Mouse (Mus musculus) MEL (cell line): Measurements from ENCODE around the gene Naa60. TPM values are rescaled to one million over a fixed set of nuclear protein-coding genes. Genes with fewer than 3 reads are reported as not detected.

Source experiments
- DNase-seq: peaks from one replicate; pipeline ENCODE4 v3.0.0; 2011; ENCODE audit warnings: low read depth, low spot score
- H3K27ac ChIP-seq: 2 replicates; pipeline ENCODE4 v1.5.1; 2012; ENCODE audit warnings: low read depth, mild to moderate bottlenecking, control low read depth, low read length, moderate library complexity; ENCODE audit not compliant: control insufficient read depth
- H3K27me3 ChIP-seq, 2 experiments: fragments of 150-350 bp in 1 of 2; sonication (generic) in 1 of 2; 2 replicates each; pipeline ENCODE4 v1.6.1; 2012; ENCODE audit warnings: low read length in 2 of 2, mild to moderate bottlenecking in 2 of 2, improper control_type of control experiment in 1 of 2, moderate library complexity in 1 of 2; ENCODE audit not compliant: insufficient read depth in 2 of 2, control insufficient read depth in 1 of 2
- H3K36me3 ChIP-seq, 2 experiments: 2 replicates each; pipeline ENCODE4 v1.6.1; 2012 to 2014; ENCODE audit warnings: low read length in 2 of 2, improper control_type of control experiment in 1 of 2, inconsistent platforms in 1 of 2, mild to moderate bottlenecking in 1 of 2; ENCODE audit not compliant: insufficient read depth in 2 of 2, control insufficient read depth in 1 of 2
- H3K4me1 ChIP-seq, 2 experiments: fragments of 150-350 bp in 1 of 2; sonication (generic) in 1 of 2; 2 replicates each; pipeline ENCODE4 v1.6.1; 2012; ENCODE audit warnings: low read length in 2 of 2, improper control_type of control experiment in 1 of 2, mild to moderate bottlenecking in 1 of 2; ENCODE audit not compliant: insufficient read depth in 2 of 2, control insufficient read depth in 1 of 2
- H3K4me3 ChIP-seq, 2 experiments: fragments of 150-350 bp in 1 of 2; sonication (generic) in 1 of 2; 2 replicates each; pipeline ENCODE4 v1.5.1; 2012; ENCODE audit warnings: low read depth in 2 of 2, low read length in 2 of 2, mild to moderate bottlenecking in 2 of 2, moderate library complexity in 2 of 2, control low read depth in 1 of 2, improper control_type of control experiment in 1 of 2; ENCODE audit not compliant: control insufficient read depth in 1 of 2, insufficient read depth in 1 of 2
- H3K79me2 ChIP-seq: 2 replicates; pipeline ENCODE4 v1.6.1; 2012; ENCODE audit warnings: mild to moderate bottlenecking, low read length, moderate library complexity; ENCODE audit not compliant: control insufficient read depth, poor library complexity, insufficient read depth
- H3K9ac ChIP-seq: 2 replicates; pipeline ENCODE4 v1.6.1; 2012; ENCODE audit warnings: low read depth, mild to moderate bottlenecking, control low read depth, low read length, moderate library complexity; ENCODE audit not compliant: control insufficient read depth, poor library complexity, severe bottlenecking
- H3K9me3 ChIP-seq: fragments of 150-350 bp; sonication (generic); replicated peaks from 2 replicates; pipeline ENCODE4 v1.6.1; 2012; ENCODE audit warnings: mild to moderate bottlenecking, low read length, improper control_type of control experiment, moderate library complexity; ENCODE audit not compliant: insufficient read depth
- BHLHE40 ChIP-seq: IDR thresholded peaks from 2 replicates; pipeline ENCODE4 v1.6.1; 2012; ENCODE audit warnings: low read depth, mild to moderate bottlenecking, inconsistent platforms, low read length, improper control_type of control experiment, borderline replicate concordance
- CHD2 ChIP-seq: IDR thresholded peaks from 2 replicates; pipeline ENCODE4 v1.6.1; 2011; ENCODE audit warnings: low read length, improper control_type of control experiment
- KAT2A ChIP-seq: conservative IDR thresholded peaks from 2 replicates; pipeline ENCODE4 v1.6.1; 2012; ENCODE audit warnings: low read depth, low read length, improper control_type of control experiment, inconsistent platforms
- MAZ ChIP-seq: IDR thresholded peaks from 2 replicates; pipeline ENCODE4 v1.6.1; 2012; ENCODE audit warnings: low read depth, mild to moderate bottlenecking, inconsistent platforms, low read length, improper control_type of control experiment
- MXI1 ChIP-seq: IDR thresholded peaks from 2 replicates; pipeline ENCODE4 v1.6.1; 2011; ENCODE audit warnings: mild to moderate bottlenecking, low read depth, low read length, improper control_type of control experiment
- NELFE ChIP-seq: IDR thresholded peaks from 2 replicates; pipeline ENCODE4 v1.6.1; 2011; ENCODE audit warnings: low read depth, low read length, improper control_type of control experiment
- NRF1 ChIP-seq: IDR thresholded peaks from 2 replicates; pipeline ENCODE4 v1.6.1; 2014; ENCODE audit warnings: low read depth, mild to moderate bottlenecking, inconsistent platforms, low read length, improper control_type of control experiment, moderate library complexity; ENCODE audit not compliant: poor library complexity, insufficient read depth, severe bottlenecking
- POLR2AphosphoS5 ChIP-seq: IDR thresholded peaks from 2 replicates; pipeline ENCODE4 v1.6.1; 2012; ENCODE audit warnings: low read depth, borderline replicate concordance, mild to moderate bottlenecking, inconsistent platforms, low read length, moderate library complexity, mixed read lengths
- RAD21 ChIP-seq: IDR thresholded peaks from 2 replicates; pipeline ENCODE4 v1.6.1; 2011; ENCODE audit warnings: mild to moderate bottlenecking, low read depth, low read length, improper control_type of control experiment
- RCOR1 ChIP-seq: IDR thresholded peaks from 2 replicates; pipeline ENCODE4 v1.6.1; 2012; ENCODE audit warnings: low read depth, mild to moderate bottlenecking, inconsistent platforms, low read length, improper control_type of control experiment
- SMC3 ChIP-seq: IDR thresholded peaks from 2 replicates; pipeline ENCODE4 v1.6.1; 2011; ENCODE audit warnings: low read depth, low read length, improper control_type of control experiment
- TCF12 ChIP-seq: IDR thresholded peaks from 2 replicates; pipeline ENCODE4 v1.6.1; 2014; ENCODE audit warnings: low read depth, mild to moderate bottlenecking, inconsistent platforms, low read length, improper control_type of control experiment, moderate library complexity
- ZMIZ1 ChIP-seq: IDR thresholded peaks from 2 replicates; pipeline ENCODE4 v1.6.1; 2012; ENCODE audit warnings: low read depth, mild to moderate bottlenecking, inconsistent platforms, low read length, improper control_type of control experiment, moderate library complexity
- ZNF384 ChIP-seq: IDR thresholded peaks from 2 replicates; pipeline ENCODE4 v1.6.1; 2012; ENCODE audit warnings: low read depth, mild to moderate bottlenecking, inconsistent platforms, low read length, improper control_type of control experiment
- polyA plus RNA-seq, 2 experiments: library from polyadenylated mRNA; stranded (reverse) in 1 of 2; unstranded in 1 of 2; fragments of >175 nt in 1 of 2; fragments of >200 nt in 1 of 2; gene quantifications; 2 replicates each; pipeline versions ENCODE4 v1.2.1 to v1.2.4; 2012; ENCODE audit warnings: low replicate concordance in 2 of 2, low read depth in 1 of 2; ENCODE audit not compliant: insufficient read length in 2 of 2, insufficient read depth in 1 of 2, missing spikeins in 1 of 2
- total RNA-seq: library from RNA; depleted of rRNA; stranded (reverse); fragments of 300-350 nt; gene quantifications from 2 replicates; pipeline ENCODE4 v1.2.3, GENCODE M21; 2012

Naa60 gene
- total and polyA plus RNA-seq, 3 experiments: 28.0 to 67.5 TPM; not detected in 1

GRCm38 (mm10) chr16:3908537-3909111 is 36.4 kb downstream of the Naa60 start, which contains the start of the genes 1700037C18Rik and Cluap1 (continued):
- TF ChIP-seq NRF1 (peak; percentile 77), BHLHE40 (no peak), RCOR1 (no peak), MAZ (no peak), CHD2 (no peak), ZMIZ1 (peak; percentile 46; the same call in 1 of the 2 replicates), POLR2AphosphoS5 (no peak), NELFE (peak; percentile 60), TCF12 (0 out of 2 replicates have a peak, but pooled peaks have one; percentile 53), ZNF384 (no peak)

DNA sequence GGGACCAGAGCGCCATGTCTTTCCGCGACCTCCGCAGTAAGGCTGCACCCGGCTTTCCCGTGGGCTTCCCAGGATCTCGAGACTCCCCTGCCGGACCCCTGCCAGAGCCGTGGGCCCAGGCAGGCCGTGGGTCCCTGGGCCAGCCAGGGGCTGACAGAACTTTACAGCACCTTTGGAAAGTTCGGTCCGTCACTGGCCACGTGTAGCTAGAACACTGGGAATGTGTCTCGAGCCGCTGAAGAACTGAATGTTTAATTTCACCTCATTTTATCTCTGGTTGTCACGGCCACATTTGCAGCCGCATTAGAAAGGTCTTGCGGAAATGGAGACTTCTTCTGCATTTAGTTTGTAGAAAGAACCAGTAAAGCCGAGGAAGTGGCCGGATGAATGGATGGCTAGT is 36.9 kb downstream of the Naa60 start:
- Histone ChIP-seq H3K27ac (peak overlapping the region; percentile 97), H3K4me3 (peak overlapping the region; percentile 75 to 94)
- TF ChIP-seq MXI1 (peak; percentile 83), ZMIZ1 (peak; percentile 4; the same call in 1 of the 2 replicates), SMC3 (no peak)
- TF ChIP-seq, all 39 proteins: peak for 2
- H3K36me3 ChIP-seq: peaks cover 5 to 10% of the 10 kb centered on the region in 2 experiments
- H3K9ac ChIP-seq: peak overlapping the region; percentile 87
- peaks cover 0 to 3% of the 10 kb centered on the region in 2 experiments; a peak in 1 of 4 replicates for H3K4me1 ChIP-seq
- DNase-seq: no peak
- no peaks in the 10 kb centered on the region for H3K9me3 ChIP-seq
- no peaks in the 10 kb centered on the region for H3K27me3 ChIP-seq
- H3K79me2 ChIP-seq: peaks cover 13% of the 10 kb centered on the region

DNA sequence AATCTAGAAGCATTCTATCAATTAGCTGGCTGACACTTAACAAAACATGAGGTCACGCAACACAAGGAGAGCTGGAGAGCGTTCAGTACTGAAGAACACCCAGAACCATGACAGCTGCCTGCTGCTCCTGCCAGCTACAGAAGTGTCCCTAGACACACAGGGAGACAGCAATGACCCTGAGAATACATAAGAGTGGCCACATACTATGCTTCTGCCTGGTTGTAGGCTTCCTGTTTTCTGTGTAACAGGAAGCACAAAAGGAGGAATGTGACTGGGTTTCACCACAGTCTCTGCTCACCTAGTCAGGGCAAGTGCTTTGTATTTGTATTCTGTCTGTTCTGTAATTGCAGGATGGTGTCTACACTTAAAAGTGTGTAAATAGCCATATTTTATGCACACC is 48.6 kb downstream of the Naa60 start:
- no peak for TF ChIP-seq RAD21
- TF ChIP-seq KAT2A: no peak
- Histone ChIP-seq H3K27me3 (no peaks in the 10 kb centered on the region), H3K4me1 (no peaks in the 10 kb centered on the region), H3K9me3 (no peaks in the 10 kb centered on the region), H3K36me3 (peaks cover 0 to 24% of the 10 kb centered on the region in 2 experiments; a peak in 2 of 4 replicates), H3K27ac (no peak overlapping the region), H3K4me3 (no peak overlapping the region), H3K9ac (no peak overlapping the region), H3K79me2 (no peaks in the 10 kb centered on the region)
- no peak for DNase-seq
